Mouse (Mus musculus): Measurements from ENCODE around the gene Ggt5. TPM values are rescaled to one million over a fixed set of nuclear protein-coding genes. Genes with fewer than 3 reads are reported as not detected.

Gene Ggt5
- polyA plus RNA-seq, 1 experiment from 2014 or later: 1.6 TPM

DNA sequence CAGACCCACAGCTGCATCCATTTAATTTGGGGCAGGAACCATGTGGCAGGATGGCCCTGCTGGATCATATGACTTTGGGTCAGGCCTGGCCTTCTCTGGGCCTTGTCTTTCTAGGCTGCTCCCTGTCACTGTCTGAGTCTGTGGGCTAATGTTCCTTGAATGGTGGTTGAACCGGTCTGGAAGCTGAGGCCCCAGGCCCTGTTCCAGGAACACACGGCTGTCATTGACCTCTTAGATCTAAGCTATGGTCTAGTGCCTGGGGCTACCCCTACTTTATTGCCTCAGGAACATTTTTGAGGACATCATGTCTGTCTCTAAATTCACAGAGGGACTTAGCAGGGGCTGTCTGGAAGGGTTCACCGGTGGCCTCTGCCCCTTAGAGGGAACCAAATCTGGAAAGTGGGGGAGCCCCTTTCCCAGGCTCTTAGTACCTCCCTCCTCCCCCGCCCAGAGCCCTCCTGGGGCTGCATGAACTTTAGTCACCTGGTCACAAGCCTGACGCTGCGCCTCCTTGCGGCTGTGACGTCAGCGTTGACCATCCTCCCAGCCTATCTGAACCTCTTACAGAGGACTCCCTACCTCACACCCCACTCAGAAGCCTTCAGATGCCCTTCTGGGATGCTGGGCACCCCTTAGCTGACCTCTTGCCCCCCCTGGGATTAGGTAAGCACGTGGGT is 18.0 kb upstream of the Ggt5 start:
- H3K4me3 ChIP-seq: no peak overlapping the region
- H3K4me2 ChIP-seq: no peak overlapping the region
- WGBS: 25% methylated on average over 10 of the region's 10 CpGs
- no peak overlapping the region for H3K9ac ChIP-seq
- no peak overlapping the region for H3K27ac ChIP-seq
- H3K4me1 ChIP-seq: no peaks in the 10 kb centered on the region; the same call in 1 of the 2 replicates
- H3K9me3 ChIP-seq: no peaks in the 10 kb centered on the region
- no peak for ATAC-seq (ENCODE audit: insufficient number of reproducible peaks, low FRiP score, low TSS enrichment, low read depth)
- no peaks in the 10 kb centered on the region for H3K27me3 ChIP-seq
- H3K36me3 ChIP-seq: no peaks in the 10 kb centered on the region

GRCm38 (mm10) chr10:75571937-75572336 is 17.2 kb upstream of the Ggt5 start:
- Histone ChIP-seq H3K9ac (no peak overlapping the region), H3K27ac (no peak overlapping the region), H3K4me1 (no peaks in the 10 kb centered on the region; the same call in 1 of the 2 replicates), H3K4me3 (no peak overlapping the region), H3K27me3 (no peaks in the 10 kb centered on the region), H3K9me3 (no peaks in the 10 kb centered on the region), H3K36me3 (no peaks in the 10 kb centered on the region), H3K4me2 (no peak overlapping the region)
- ATAC-seq (ENCODE audit: insufficient number of reproducible peaks, low FRiP score, low TSS enrichment, low read depth): no peak
- 49% methylated on average over 9 of the region's 9 CpGs for WGBS

DNA sequence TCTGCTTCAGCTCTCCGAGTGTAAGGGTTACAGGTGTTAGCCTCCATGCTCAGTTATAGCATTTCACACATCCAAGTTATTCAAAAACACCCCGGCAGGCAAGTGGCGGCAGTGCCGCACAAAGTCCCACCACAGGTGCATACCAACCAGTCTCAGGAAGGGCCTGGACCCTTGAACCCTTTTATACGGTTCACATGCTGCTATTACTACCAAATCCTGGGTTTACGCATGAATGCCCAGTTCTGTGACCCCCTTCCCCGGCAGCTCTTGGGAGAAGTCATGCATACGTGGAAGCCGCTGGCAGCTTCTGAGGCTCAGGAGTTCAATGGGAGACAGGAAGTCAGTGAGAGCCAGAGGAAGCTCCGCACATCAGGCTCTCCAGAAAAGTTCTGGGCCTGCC is 16.0 kb upstream of the Ggt5 start:
- WGBS: 67% methylated on average over 10 of the region's 10 CpGs

GRCm38 (mm10) chr10:75573965-75574364 is 15.2 kb upstream of the Ggt5 start:
- Histone ChIP-seq H3K27ac (no peak overlapping the region), H3K4me1 (no peaks in the 10 kb centered on the region), H3K4me3 (no peak overlapping the region), H3K36me3 (no peaks in the 10 kb centered on the region), H3K9ac (no peak overlapping the region), H3K4me2 (no peak overlapping the region), H3K9me3 (no peaks in the 10 kb centered on the region), H3K27me3 (no peaks in the 10 kb centered on the region)
- ATAC-seq (ENCODE audit: insufficient number of reproducible peaks, low FRiP score, low TSS enrichment, low read depth): no peak
- WGBS: 91% methylated on average over 9 of the region's 9 CpGs

More for the DNA sequence above, 16.0 kb upstream of the Ggt5 start:
- no peaks in the 10 kb centered on the region; the same call in 1 of the 2 replicates for H3K4me1 ChIP-seq
- H3K9ac ChIP-seq: no peak overlapping the region
- H3K4me2 ChIP-seq: no peak overlapping the region
- H3K36me3 ChIP-seq: no peaks in the 10 kb centered on the region
- no peak for ATAC-seq (ENCODE audit: insufficient number of reproducible peaks, low FRiP score, low TSS enrichment, low read depth)
- H3K4me3 ChIP-seq: no peak overlapping the region
- no peaks in the 10 kb centered on the region for H3K27me3 ChIP-seq
- no peak overlapping the region for H3K27ac ChIP-seq
- H3K9me3 ChIP-seq: no peaks in the 10 kb centered on the region

- 87% methylated on average over 6 of the region's 6 CpGs for WGBS
- Histone ChIP-seq H3K9me3 (no peaks in the 10 kb centered on the region), H3K4me1 (no peaks in the 10 kb centered on the region), H3K36me3 (no peaks in the 10 kb centered on the region), H3K9ac (no peak overlapping the region), H3K4me3 (no peak overlapping the region), H3K27ac (no peak overlapping the region), H3K4me2 (no peak overlapping the region), H3K27me3 (no peaks in the 10 kb centered on the region)
- no peak for ATAC-seq (ENCODE audit: insufficient number of reproducible peaks, low FRiP score, low TSS enrichment, low read depth)
Observed at GRCm38 (mm10) chr10:75579129-75579528, 10.0 kb upstream of the Ggt5 start.

DNA sequence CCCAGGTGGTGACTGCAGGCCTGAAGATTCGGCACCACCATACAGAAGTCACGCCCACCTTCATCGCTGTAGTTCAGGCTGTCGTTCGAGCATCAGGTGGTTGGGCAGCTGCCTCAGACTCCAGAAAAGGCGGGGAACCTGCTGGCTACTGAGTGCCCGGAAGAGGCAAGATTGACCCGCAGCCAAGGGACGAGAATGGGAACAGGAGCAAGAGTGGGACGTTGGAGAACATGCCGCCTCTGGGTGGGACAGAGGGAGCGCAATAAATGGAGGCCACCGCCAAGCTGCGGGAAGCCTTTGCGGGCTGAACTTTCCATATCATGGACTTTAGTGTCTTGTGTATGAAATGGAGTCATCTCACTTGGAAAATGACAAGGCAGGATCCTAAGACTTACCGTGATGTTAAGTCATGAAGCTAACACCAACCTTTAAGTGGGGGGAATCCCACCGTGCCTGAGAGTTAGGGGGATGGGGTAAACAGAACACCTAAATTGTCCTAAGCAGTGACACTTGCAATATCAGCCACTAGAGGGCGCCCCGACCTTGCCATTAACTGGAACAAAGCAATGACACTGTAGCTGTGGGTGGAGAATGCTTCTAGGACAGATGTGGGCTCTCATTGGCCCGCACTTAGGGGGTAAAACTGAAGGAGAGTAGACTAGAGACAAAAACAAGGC is 3.1 kb upstream of the Ggt5 start:
- no peaks in the 10 kb centered on the region; the same call in 1 of the 2 replicates for H3K27me3 ChIP-seq
- no peak for ATAC-seq (ENCODE audit: insufficient number of reproducible peaks, low FRiP score, low TSS enrichment, low read depth)
- 17% methylated on average over 20 of the region's 20 CpGs for WGBS
- H3K36me3 ChIP-seq: no peaks in the 10 kb centered on the region
- no peak overlapping the region for H3K9ac ChIP-seq
- H3K4me3 ChIP-seq: peak overlapping the region; percentile 20; the same call in 1 of the 2 replicates
- no peak overlapping the region for H3K27ac ChIP-seq
- peak overlapping the region; percentile 45 for H3K4me2 ChIP-seq
- H3K9me3 ChIP-seq: no peaks in the 10 kb centered on the region
- peaks cover 23% of the 10 kb centered on the region for H3K4me1 ChIP-seq

DNA sequence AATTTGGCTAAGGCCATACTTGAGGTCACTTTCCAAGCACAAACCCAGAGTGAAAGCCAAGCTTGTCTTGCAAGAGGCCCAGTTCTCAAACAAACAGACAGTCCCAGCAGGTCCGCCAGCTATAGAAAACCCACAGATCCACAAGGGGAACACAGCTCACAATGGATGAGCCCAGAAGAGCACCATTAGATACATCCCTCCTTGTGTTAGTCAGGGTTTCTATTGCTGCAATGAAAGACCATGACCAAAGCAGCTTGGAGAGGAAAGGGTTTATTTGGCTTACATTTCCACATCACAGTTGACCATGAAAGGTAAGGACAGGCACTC is 2.6 kb upstream of the Ggt5 start:
- H3K4me2 ChIP-seq: no peak overlapping the region
- H3K9ac ChIP-seq: no peak overlapping the region
- no peaks in the 10 kb centered on the region for H3K9me3 ChIP-seq
- no peaks in the 10 kb centered on the region for H3K36me3 ChIP-seq
- no peaks in the 10 kb centered on the region; the same call in 1 of the 2 replicates for H3K27me3 ChIP-seq
- H3K27ac ChIP-seq: no peak overlapping the region
- no peak for ATAC-seq (ENCODE audit: insufficient number of reproducible peaks, low FRiP score, low TSS enrichment, low read depth)
- H3K4me3 ChIP-seq: no peak overlapping the region
- H3K4me1 ChIP-seq: peaks cover 25% of the 10 kb centered on the region
- 82% methylated on average over 1 of the region's 1 CpGs for WGBS

GRCm38 (mm10) chr10:75587781-75588180 is 1.4 kb upstream of the Ggt5 start:
- Histone ChIP-seq H3K4me3 (no peak overlapping the region), H3K9me3 (no peaks in the 10 kb centered on the region), H3K4me1 (peaks cover 33% of the 10 kb centered on the region), H3K27me3 (no peaks in the 10 kb centered on the region; the same call in 1 of the 2 replicates), H3K36me3 (no peaks in the 10 kb centered on the region), H3K4me2 (no peak overlapping the region), H3K27ac (no peak overlapping the region), H3K9ac (no peak overlapping the region)
- WGBS: 81% methylated on average over 4 of the region's 4 CpGs
- ATAC-seq (ENCODE audit: insufficient number of reproducible peaks, low FRiP score, low TSS enrichment, low read depth): no peak

DNA sequence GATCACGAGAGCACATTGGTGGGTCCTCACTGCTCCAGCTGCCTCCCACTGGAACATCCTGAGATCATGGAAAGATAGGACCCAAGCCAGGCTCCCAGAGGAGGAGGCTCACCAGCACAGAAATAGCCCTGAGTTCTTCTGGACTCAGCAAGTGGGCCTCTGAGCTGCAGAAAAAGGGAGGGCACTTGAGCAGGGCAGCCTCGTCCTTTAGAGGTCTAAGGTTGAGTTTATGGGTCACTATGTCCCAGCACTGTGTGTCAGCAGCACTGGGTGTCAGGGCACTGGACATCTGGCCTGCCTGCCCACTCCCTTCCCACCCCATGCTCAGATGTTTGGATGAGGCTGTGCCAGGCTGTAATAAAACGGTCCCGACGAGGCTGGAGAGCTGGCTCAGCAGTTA is 804 bp upstream of the Ggt5 start:
- peaks cover 33% of the 10 kb centered on the region for H3K4me1 ChIP-seq
- H3K9me3 ChIP-seq: no peaks in the 10 kb centered on the region
- no peak for ATAC-seq (ENCODE audit: insufficient number of reproducible peaks, low FRiP score, low TSS enrichment, low read depth)
- no peak overlapping the region for H3K4me3 ChIP-seq
- no peaks in the 10 kb centered on the region; the same call in 1 of the 2 replicates for H3K27me3 ChIP-seq
- WGBS: 32% methylated on average over 5 of the region's 5 CpGs
- no peak overlapping the region for H3K9ac ChIP-seq
- H3K36me3 ChIP-seq: no peaks in the 10 kb centered on the region
- H3K27ac ChIP-seq: no peak overlapping the region
- H3K4me2 ChIP-seq: no peak overlapping the region

DNA sequence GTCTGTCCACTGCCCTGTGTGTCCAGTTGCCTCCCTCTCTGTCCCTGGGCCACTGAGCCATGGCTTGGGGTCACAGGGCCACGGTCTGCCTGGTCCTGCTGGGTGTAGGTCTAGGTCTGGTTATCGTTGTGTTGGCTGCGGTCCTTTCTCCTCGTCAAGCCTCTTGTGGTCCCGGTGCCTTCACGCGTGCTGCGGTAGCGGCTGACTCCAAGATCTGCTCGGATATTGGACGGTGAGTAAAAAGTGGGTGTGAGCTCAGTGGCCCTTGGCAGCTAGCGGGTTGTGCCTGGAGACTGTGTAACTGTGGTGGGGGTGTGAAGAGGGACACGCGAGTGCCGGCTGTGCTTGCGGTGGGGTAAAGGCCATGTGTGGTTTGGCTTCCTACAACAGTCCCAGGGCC is 511 bp downstream of the Ggt5 start:
- H3K4me2 ChIP-seq: peak overlapping the region; percentile 15
- H3K4me1 ChIP-seq: peaks cover 33% of the 10 kb centered on the region
- H3K36me3 ChIP-seq: no peaks in the 10 kb centered on the region
- 57% methylated on average over 16 of the region's 16 CpGs for WGBS
- no peak overlapping the region for H3K9ac ChIP-seq
- ATAC-seq (ENCODE audit: insufficient number of reproducible peaks, low FRiP score, low TSS enrichment, low read depth): no peak
- H3K27ac ChIP-seq: peak overlapping the region; percentile 38; the same call in 1 of the 2 replicates
- H3K27me3 ChIP-seq: no peaks in the 10 kb centered on the region; the same call in 1 of the 2 replicates
- H3K9me3 ChIP-seq: no peaks in the 10 kb centered on the region
- H3K4me3 ChIP-seq: peak overlapping the region; percentile 2; the same call in 1 of the 2 replicates

GRCm38 (mm10) chr10:75591211-75591894 is 2.2 kb downstream of the Ggt5 start:
- H3K36me3 ChIP-seq: no peaks in the 10 kb centered on the region
- no peak for ATAC-seq (ENCODE audit: insufficient number of reproducible peaks, low FRiP score, low TSS enrichment, low read depth)
- 75% methylated on average over 12 of the region's 12 CpGs for WGBS
- H3K4me3 ChIP-seq: no peak overlapping the region
- H3K27ac ChIP-seq: no peak overlapping the region
- no peak overlapping the region for H3K9ac ChIP-seq
- no peaks in the 10 kb centered on the region for H3K27me3 ChIP-seq
- H3K9me3 ChIP-seq: no peaks in the 10 kb centered on the region
- peaks cover 27% of the 10 kb centered on the region for H3K4me1 ChIP-seq
- no peak overlapping the region for H3K4me2 ChIP-seq

DNA sequence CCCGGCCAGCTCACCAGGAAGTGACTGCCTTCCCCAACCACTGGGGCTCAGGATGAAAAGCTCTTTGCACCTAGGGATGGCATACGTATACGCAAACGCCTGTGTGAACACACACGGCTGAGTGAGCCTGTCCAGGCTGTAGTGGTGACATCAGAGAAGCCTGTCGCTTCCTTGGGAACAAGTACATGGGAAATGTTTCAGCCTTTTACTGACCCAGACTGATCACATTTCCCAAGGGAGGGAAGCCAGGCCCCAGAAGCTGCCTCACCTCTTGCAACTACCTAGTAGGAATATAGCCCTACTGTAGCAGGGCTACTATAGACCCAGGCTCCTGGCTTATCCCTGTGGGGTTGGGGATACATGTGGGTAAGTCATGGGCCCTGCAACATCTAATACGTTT is 3.4 kb downstream of the Ggt5 start:
- Histone ChIP-seq H3K4me2 (no peak overlapping the region), H3K9me3 (no peaks in the 10 kb centered on the region), H3K4me1 (peaks cover 25% of the 10 kb centered on the region), H3K27me3 (no peaks in the 10 kb centered on the region), H3K36me3 (no peaks in the 10 kb centered on the region), H3K9ac (no peak overlapping the region), H3K4me3 (no peak overlapping the region), H3K27ac (no peak overlapping the region)
- ATAC-seq (ENCODE audit: insufficient number of reproducible peaks, low FRiP score, low TSS enrichment, low read depth): no peak
- WGBS: 67% methylated on average over 7 of the region's 7 CpGs
